Mouse (Mus musculus) urinary bladder, postnatal 14 days (tissue): ENCODE results near the gene Fap.

ENCODE experiments used
- DNase-seq: peaks from one replicate; pipeline ENCODE4 v3.0.0; 2021; ENCODE audit warnings: low spot score

Gene Fap

DNA sequence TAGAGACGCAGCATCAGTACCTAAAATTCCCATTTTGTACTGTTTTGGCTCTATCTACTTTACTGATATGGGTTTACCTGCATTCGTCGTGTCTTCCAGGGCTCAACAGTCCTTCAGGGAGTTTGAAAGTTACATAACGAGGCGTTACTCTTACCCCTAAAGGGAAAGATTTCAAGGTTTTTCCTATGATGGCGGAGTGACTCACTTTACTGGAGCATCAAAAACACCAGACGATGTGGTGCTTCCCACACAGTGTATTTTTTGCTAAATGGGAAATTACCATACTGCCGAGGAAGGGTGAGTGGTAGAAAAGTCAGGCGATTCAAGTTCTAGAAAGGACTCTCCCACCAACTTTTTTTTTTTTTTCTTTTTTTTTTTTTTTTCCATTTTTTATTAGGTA is 47.5 kb downstream of the Fap start:
- no peak for DNase-seq

DNA sequence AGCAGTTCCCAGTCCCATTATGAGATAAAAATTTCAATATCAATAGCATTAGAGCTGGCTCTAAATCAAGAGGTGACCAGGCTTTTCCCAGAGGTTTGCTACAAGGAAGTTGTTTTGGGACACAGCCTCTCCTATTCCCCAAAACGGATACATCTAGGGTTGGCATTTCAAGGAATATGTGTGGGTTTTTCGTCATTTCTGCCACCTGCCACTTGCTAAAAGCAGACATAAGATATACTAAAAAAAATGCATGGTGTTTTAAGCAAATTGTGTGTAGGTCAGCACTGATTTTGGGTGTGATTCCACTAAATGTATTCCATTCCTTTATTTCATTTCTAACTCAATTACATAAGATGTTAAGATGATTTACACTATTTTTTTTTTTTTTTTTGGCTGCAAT is 56.1 kb downstream of the Fap start:
- DNase-seq, result no peak

DNA sequence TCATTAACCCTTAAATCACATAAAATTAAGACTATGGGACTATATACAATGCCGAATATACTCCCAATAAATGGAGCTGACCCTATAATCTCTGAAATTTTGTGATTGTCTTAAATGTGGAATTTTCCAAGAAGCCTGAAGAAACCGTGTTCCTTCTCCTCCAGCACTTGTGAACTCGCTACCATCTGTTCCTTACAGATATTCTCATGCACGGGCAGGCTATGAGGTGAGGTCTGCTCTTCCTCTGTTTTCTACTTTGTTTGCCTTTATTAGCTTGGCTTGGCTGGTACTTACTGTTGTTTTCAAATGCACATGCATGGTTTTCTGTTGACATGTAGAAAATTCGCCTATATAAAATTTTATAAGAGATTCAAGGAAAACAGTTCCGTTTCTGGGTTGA is 59.4 kb downstream of the Fap start:
- DNase-seq, result no peak

DNA sequence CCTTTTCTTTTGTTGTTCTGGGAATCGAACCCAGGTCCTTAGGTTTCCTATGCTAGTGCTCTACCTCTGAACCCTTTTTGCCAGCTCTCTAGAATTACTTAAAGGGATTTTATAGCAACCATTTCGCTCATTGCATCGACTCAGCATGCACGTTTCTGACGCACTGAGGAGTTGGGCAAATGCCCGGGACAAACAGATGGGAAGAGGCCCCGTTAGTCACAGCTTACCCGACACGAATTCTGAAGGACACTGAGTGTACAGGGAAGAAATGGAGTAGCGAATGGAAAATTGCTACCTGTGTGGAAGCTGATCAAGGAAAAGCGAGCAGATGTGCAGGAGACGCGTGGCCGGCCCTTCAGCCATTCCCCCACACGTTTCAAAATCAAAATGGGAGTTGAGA is 60.4 kb downstream of the Fap start:
- DNase-seq, result no peak

DNA sequence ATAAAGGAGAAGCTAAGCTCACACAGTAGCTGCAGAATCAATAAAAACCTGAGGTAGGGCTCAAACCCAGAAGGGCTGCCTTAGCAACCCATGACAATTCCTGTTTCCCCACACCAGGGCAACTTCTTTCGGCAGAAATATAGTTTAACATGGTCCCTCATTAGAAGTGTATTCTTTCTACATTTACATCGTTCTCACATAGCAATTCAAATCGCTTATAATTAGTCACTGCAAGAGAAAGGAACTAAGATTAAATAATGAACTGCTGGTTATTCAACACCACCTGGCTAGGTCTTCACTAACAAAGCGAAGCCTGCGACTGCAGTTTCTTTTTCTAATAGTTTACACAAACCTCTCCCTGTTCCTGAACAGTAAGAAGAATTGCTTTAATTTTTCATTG is 66.7 kb downstream of the Fap start:
- DNase-seq, result no peak

DNA sequence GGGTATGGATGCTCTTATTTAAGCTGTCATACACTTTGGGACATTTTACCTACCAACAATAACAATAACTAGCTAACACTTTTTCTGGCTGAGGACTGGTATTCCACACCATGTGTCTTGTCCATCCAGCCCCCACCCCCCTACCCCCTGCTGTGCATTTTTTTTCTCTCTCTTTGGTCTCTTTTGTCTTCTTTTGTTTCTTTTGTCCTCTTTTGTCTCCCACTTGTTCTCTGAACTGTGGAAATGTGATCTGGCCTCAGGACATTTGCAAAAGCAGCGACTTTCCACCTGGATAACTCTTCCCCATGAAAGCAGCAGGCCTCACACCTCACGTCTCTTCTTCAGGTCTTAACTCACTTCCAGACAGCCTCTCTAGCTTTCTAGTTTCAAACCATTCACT is 67.4 kb downstream of the Fap start:
- DNase-seq, result no peak

DNA sequence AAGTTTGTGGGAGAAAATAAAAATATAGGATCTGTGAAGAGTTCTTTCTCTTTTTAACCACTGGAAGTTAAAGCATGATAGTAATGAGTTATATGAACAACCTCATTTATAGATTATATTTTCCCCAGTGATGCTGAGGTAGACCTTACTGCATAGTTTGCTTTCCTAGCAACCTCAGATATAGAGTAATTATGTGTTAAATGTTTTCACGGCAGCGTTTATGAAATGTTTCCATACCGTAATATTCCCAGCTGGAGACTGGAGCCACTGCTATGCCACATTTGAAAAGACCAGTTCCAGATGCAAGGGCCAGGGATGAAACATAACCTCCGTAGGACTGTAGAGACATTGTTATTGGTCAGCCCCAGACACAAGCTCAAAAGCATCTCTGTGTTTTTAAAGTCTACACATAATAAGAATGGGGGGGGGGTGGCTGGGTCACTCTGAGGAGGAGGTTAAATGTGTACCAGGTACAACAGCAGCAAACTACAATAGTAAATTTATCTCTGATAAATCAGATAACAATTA is 69.5 kb downstream of the Fap start:
- DNase-seq, result no peak

DNA sequence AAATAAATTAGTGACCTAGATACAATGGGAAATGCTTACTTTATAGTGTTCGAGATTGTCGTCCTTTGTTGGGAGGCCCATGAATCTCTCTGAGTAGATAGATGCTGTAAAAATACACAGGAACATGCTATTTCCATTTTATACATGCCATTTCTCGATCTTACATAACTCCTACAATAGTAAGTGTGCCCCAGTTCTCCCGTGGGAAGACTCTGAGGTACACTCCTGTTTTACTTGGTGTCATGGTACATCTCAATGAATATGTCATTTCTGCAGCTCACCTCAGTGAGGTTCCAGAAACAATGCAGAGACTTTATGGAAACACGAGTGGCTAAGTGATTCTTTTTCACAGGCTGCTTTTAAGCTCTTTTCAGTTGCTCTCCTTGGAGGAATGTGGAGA is 70.5 kb downstream of the Fap start:
- no peak for DNase-seq

DNA sequence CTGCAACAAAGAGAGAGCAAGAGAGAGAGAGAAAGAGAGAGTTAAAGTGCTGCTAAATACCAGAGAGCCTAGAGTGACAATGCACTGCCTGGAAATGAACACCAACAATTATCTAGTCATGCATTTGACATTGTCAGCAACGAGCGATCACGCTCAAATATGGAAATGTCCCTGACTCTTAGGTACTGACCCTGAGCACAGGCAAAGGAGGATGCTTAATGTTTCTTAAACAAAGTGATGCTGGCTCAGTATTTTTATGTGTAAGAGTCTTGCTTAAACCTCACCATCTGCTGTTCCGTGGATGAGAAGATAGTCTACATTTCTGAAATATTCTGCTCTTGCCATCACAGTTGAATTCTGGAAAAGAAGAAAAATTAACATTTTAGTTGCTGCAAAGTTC is 71.4 kb downstream of the Fap start:
- DNase-seq, result no peak

DNA sequence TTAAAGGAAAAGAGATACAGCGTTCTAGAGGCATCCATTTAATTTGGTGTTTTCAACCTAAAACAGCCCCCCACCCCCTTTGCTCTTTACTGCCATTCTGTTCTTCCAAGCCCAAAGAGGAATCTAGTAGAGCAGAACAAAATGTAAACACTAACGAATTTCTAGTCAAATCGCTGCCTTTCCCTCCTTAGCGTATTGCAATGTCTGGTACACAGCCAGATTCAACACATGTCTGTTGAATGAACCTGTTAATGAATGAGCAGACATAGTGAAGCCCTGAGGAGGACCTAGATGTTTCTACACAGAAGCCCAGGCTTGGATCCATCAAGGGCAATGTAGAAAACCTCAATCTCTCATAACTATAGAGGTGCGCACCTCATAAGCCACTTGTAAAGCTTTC is 75.1 kb downstream of the Fap start:
- no peak for DNase-seq

DNA sequence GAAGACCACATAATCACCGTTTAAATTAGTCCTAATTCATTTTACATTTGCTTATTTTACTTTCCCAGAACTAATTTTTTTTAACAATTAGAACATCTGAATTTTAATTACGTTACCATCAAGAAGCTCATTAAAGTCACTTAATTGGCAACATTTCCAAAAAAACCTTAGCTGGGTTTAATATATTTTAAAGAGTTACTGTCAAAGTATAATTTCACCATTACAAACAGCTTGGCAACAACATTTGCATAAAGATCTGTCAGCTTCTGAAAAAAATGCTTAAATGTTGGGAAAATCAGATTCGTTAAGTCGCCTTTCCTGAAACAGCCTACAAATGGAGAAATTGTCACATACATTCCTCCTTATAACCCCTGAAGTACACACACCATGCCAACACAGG is 75.8 kb downstream of the Fap start:
- no peak for DNase-seq

DNA sequence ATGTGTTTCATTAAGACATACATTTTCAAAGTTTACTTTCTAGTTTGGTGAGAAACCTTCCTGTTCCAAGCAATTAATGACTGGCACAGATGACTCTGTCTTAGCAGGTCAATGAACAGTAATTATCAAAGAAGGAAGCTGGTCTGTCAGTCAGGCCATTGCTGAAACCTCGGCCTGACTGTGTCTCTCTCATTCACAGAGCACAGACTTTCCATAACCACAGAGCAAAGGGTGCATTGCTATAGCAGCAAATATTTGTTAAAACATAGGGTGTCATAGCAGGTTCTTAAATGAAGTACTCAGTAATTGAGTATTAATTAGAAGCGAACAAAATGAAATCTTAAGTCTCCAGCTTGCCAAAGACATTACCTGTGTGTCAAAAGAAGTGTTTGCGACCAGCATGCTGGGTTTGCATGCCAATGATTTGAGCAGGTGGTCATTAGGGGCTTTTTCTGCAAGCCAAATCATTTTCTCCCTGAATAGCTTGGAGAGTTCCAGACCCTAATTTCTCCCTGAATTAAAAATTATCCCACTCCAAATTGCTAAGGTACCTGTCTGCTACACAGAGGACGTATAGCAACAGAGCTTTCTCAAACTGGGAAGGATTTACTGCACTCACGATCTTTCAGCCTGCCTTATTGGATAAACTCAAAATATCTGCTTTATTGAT is 76.4 kb downstream of the Fap start:
- DNase-seq, result no peak

DNA sequence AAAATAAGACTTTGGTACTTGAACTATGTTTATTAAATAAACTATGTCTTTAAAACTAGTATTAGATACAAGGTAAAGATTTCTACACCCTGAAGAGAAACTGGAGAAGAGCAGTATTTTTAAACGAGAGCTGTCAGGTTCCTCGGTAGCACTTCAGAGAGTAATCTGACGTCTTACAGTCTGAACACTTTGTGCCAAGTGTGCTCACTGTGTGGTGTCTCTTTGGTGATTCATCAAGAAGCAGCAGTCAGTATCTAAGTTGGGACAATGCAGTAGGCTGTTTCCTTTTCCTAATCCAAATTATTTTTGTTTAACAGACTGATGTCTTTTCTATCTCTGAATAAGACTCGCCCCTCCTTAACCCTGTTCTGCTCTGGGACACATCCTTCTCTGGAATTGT is 78.5 kb downstream of the Fap start:
- DNase-seq, result no peak

DNA sequence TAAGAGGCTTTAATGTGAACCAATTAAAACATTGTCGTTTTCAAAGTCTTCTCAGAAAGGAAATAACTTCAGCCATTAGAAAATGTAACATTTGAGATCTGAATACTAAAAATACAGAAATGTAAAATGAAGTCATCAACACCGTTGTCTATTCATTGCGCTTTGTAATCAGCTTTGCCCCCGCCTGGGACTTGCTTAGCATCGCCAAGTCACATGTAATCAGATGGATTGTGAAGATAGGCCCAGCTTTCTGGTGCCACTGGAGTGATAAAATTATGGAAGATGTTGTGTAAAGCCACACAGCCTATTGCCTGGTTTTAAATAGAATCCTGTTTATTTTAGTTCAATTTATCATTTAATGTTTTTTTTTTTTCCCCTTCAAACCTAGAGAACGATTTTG is 84.0 kb downstream of the Fap start:
- DNase-seq, result no peak

DNA sequence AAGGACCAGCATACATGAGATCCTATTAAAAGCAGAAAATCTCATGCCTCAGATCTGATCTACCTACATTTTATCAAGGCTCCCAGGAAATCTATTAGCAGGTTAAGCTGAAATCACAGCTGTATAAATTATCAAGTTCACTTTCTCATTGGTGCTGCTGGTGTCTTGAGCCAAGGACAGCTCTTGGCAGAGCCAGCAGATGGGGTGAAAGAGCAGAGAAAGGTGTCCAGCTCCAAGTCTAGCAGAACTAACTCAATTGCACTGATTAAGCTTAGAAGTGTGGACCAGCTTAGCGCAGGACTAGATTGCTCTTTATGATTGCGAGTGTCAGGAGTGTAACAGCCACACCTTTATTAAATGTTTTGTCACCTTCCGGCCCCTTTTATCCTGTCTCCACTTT is 89.0 kb downstream of the Fap start:
- DNase-seq, result no peak

DNA sequence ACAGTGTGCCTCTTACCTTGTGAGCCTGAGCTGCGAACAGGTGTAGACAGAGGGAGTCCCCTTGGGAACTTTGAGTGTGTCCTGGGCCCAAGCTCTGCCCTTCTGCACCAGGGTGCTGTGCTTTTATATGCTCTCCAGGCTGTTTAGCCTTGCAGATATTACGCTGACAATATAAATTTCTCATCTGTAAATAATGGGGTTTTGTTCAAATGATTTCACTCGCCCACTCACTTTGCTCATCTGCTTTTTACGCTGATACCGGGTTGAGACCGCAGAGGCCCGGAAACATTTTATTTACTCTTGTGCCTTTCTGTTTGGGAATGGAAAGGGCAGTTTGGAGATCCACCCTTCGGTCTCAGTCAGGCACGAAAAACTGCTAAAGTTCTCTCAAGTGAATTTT is 90.3 kb downstream of the Fap start, which contains the start of gene Gcg:
Gene Gcg, minus strand, starts transcription at position 101 of the 400 bp plus-strand sequence.
- no peak for DNase-seq

DNA sequence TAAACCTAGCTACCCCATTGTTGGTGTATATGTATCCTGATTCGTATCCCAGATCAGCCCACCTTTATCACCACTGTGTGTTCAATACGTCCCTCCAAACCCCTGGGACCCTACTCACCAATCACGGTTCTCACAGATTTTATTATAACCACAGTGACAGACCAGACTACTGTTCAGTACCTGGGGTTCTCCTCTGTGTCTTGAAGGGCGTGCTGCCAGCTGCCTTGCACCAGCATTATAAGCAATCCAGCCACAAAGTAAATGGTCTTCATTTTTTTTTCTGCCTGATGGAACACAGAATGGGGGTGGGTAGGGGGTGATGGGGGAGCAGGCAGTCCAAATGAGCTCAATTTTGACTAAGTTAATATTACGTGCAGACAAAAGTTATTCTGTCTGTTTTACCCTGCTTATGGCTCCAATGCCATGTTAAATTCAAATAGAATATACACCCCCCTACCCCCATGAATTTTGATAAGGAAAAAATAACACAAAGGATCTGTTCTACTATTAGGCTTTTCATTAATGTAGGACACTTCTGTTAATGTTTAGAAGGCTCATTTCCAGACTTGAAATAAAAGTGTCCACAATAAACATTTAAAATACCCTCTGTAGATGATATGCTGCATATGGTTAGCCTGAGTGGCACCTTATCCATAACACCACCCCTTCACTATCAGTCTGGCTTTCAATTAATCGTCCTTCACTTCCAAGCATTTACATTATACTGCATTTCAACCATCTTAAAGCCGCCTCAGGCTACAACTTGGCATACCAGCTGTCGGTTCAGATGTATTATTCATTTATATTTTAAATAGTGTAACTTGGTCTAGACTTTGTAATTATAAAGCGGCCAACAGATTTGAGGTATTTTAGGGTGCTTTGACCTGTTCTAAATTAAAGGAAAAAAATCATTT is 93.3 kb downstream of the Fap start:
- no peak for DNase-seq

DNA sequence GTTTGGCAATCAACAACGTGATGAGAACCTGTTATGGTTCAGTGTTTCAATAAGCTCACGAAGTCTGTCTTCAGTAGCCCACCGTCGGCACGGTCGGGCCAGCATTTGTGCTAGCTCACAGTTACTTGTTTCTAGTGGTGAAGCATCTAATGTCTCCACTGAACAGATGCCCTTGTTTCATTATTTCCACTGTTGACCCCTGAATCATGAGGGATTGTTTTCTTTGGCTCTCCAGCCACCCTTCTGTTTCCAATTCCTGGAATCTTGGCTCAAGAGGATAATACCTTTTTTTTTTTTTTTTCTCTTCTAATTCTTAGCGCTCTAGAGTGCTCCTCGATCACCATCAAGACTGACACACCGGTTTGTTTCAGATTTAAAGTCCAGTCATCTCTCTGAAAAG is 104.3 kb downstream of the Fap start:
- DNase-seq, result no peak

DNA sequence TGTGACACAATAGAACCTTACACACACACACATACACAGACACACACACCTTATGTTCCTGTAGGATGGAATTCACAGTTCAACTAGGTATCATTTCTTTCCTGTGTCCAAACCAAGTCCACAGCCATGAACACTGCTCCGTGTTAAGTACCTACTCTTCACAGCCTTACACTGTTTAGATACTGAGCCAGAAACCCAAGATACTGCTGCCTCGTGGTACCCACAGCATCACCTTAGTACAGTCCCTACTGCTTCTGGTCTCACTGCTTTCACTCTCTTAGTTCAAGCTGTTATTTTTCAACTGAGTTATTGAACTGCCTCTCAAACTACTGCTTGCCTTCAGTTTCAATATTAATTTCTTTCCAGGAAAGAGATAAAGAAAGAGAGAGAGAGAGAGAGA is 110.6 kb downstream of the Fap start:
- DNase-seq, result no peak

DNA sequence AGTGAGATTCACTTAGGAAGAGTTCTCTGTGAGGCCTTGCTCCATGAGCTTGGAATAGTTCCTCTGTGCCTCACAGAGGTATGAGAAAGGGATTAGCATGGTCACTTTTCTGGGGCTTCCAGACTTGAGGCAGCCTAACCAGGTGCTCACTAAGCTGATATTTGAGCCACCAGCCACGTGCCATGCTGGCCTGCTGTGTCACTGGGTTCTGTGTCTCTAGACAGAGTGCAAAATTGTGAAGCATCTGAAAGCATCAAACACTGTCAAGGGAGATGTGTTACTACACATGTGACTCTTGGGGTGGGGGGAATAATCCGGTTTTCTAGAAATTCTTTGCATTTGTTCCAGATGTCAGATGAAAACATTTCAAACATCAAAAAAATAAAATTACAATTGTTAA is 111.7 kb downstream of the Fap start:
- DNase-seq, result no peak

DNA sequence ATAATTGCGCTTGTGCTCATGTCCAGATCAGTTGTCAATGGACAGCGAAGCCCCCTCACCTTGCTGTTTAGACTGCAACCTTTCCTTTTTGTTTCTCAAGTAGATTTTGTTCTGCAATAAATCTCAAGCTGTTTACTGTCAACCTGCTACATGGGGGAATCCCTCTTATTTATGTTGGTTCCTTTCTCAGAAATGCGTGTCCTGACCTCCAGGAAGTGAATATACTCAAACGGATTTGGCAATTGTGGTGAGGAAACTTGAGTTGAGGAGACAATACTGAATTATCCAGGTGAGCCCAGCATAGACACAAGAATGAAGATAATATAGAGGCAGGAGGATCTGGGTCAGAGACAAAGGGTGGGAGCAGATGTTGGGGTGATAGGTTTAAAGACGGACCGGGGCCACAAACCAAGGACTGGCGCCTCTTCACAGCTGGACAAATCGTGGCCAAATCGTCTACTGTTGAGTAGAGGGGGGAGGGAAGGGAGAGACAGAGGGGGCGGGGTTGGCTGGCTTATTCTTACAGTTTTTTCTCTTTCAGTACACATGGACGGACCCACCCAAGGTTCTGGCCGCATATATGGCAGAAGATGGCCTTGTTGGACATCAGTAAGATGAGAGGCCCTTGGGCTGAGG is 112.9 kb downstream of the Fap start:
- DNase-seq, result no peak

DNA sequence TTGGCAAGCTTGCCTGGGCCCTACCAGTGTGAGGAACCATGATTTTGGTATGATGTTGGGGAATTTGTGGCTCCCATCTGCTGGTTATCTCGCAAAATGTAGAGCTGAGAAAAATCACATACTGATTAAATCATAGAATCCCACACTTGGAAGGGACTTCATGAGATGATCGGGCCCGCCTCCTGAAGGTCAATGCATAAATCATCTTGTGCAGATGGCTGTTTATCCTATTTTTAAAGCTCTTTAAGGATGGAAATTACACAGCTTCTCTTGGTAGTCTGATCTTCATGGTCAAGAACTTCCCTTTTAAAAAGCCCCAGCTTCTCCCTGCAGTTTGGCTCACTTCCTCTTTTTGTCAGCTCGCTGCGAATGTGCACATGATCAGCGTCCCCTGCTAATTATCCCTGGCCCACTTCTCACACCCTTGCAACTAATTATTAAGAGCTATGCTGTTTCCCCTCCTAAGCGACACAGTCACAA is 113.6 kb downstream of the Fap start:
- no peak for DNase-seq
